Mouse (Mus musculus) frontal cortex, adult (tissue): ENCODE data around the gene Olfm2.
"Not testable (repeated sequence)": the region's sequence is repeated elsewhere in the genome, so short reads cannot be mapped to it uniquely, and the experiment has no call there.

Source experiments
- ATAC-seq: cut with Nextera tagmentation; 2 replicates; pipeline ENCODE4 v1.9.2; 2017; ENCODE audit warnings: mild to moderate bottlenecking, moderate library complexity, mixed read lengths; ENCODE audit not compliant: low TSS enrichment

Olfm2 gene

DNA sequence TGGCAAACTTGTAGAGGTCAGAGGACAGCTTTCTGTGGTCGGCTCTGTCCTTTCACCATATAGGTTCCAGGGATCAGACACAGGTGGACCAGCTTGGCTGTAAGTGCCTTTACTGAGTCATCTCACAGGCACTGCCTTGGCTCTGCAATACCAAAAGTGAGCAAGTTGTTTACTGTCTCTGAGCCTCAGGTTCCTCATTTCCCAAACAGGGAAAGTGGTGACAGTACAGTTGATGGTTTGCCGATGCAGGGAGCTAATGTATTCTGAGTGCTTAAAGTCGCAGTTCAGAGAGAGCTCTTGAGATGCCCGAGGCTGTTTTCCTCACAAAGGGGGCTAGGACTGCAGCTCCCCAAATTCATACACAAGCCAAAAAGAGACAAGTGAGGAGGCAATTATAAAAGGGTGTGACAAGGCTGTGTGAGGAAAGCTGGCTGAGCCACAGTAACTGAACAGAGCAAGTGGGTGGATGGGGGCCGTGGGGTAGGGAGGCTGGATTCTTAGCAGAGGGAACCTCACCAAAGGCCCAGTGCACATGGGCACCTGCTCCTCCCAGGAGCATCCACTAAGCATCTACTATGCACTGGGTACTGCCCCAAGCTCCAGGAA is 49.9 kb downstream of the Olfm2 start:
- ATAC-seq: peak; percentile 49

- ATAC-seq: peak; percentile 7; the same call in 1 of the 2 replicates
Observed at GRCm38 (mm10) chr9:20694721-20695235, 51.4 kb downstream of the Olfm2 start.

GRCm38 (mm10) chr9:20692863-20693262 is 53.3 kb downstream of the Olfm2 start:
- peak; percentile 35; the same call in 1 of the 2 replicates for ATAC-seq

DNA sequence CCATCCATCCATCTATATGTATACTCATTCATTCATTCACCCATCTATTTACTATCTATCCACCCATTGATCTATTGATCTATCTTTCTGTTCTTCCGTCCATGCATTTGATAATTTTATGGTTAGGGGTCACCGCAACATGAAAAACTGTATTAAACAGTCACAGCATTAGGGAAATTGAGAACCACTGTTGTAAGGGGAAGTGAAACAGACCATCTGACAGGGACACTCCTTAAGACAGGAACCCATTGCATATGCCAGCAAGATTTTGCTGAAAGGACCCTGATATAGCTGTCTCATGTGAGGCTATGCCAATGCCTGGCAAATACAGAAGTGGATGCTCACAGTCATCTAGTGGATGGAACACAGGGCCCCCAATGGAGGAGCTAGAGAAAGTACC is 55.7 kb downstream of the Olfm2 start:
- not testable (repeated sequence) for ATAC-seq

DNA sequence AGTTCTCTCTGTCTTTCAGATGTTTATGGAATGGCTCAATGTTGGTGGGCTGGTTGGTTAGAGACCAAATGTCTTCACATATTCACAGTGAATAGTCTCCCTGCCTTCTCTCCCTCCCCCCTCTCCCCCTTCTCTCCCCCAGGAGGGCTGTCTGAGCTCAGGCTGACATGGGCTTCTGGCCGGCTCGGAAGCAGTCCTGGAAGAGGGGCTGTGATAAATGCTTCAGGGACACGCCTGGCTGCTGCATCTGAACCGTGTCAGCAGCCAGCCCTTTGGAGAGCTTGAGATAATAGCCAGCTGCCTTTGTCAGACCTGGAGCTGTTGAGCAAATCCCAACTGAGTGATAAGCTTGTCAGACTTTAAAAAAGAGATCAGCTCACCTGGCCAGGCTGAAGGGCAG is 56.2 kb downstream of the Olfm2 start:
- ATAC-seq: no peak

DNA sequence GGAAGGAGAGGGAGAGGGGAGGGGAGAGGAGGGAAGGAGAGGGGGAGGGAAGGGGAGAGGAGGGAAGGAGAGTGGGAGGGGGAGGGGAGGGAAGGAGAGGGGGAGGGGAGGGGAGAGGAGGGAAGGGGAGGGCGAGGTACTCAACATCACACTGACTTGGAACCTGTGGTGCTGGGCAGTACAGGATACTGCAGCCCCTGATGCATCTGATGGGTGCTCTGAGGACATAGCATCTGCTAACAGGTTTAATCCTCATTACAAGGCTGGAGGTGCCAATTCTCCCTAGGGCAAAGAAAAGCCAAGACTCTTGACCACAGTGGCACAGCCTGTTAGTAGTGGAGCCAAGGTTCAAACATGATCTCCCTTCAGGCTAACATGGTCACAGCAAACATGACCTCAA is 56.7 kb downstream of the Olfm2 start:
- no peak for ATAC-seq

- ATAC-seq: peak; percentile 71
Observed at GRCm38 (mm10) chr9:20685081-20685861, 60.9 kb downstream of the Olfm2 start.

DNA sequence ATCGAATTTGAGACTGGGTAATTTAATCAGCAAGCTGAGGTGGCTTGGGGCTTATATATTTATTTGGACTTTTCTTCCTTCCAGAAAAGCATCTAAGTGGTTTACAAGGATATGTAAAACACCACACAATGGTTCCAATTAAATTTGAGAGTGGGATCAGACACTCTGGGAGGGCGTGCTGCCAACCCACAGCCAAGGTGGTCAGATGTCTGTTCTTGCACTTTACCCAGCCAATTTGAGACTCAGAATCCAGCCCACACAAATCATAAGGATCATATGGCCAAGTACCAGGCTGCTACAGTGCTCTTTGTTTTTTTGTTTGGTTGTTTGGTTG is 63.8 kb downstream of the Olfm2 start:
- ATAC-seq: no peak

DNA sequence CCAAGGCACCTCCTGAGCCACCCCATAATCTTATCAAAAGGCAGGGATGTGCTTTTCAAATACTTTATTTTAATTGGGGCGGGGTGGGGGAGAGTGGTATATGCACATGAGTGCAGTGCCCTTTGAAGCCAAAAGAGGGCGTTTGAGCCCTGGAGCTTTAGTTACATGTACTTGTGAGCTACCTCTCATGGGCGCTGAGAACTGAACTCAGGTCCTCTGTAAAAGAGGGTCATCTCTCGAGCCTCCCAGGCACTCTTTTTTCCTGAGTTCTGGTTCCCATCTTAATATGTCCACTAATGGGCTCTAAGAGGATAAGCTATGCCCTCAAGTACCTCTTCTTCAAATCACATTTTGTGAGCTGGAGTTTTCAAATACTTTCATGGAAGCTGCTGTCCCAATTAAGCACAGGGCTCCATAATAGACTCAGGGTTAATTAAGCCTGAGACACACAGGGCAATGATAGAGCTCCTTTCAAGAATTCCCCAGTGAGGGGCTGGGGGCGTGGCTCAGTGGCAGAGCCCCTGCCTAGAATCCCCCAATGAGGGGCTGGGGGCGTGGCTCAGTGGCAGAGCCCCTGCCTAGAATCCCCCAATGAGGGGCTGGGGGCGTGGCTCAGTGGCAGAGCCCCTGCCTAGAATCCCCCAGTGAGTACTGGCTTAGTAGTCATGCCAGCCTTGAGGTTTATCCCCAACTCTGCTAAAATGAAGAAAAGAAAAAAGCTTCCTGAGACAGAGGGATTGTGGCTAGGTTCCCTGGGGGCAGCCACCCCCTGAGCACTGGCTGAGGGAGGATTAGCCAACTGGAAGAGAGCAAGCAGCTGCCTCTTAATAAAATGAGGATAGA is 64.4 kb downstream of the Olfm2 start:
- ATAC-seq: no peak

DNA sequence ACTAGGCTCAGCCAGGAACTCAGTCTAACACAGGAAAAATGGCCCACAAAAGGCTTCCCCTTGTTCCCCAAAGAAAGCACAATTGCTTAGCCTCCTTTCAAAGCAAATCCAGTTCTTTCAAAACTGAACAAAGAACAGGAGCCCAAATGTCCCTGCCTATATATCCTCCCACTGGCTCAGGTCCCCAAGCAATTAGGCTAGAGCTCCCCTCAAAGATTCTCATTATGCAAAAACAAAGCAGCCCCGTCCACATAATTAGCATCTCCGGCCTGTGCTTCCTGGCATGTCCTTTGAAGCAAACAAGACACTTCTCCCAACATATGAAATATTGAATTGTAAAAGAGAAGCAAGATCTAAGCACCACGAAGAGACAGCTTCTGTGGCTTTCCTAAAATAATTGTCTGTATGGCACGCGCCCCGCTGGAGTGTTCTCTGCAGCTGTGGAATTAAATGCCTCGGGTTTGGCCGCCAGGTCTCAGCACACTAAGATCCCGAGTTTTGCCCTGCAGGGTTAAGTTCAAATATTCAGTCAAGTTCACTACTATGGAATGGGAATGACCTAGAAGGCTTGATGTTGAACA is 65.7 kb downstream of the Olfm2 start:
- ATAC-seq: no peak

- peak; percentile 62; the same call in 1 of the 2 replicates for ATAC-seq
Observed at GRCm38 (mm10) chr9:20677892-20678291, 68.3 kb downstream of the Olfm2 start.

DNA sequence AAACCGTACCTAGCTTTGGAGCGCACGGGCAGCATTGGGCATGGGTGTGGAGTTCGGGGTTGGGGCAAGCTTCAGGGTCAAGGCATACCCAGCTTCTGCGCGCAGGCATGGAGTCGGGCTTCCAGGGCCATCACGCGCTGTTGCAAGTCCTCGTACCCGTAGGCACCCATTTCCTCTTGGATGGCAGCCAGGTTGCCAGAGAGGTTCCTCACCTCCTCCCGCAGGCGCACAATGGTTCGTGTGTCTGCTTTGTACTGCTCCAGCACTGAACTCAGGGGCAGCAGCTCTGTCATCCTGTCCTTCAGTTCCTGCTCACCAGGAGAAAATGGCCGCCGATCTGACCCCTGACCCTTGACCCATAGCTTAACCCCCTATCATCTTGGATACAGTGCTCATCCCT is 74.1 kb downstream of the Olfm2 start:
- no peak for ATAC-seq

- no peak for ATAC-seq
Observed at GRCm38 (mm10) chr9:20668065-20668464, 78.1 kb downstream of the Olfm2 start.

- no peak for ATAC-seq
Observed at GRCm38 (mm10) chr9:20666510-20667034, 79.6 kb downstream of the Olfm2 start.

- no peak for ATAC-seq
Observed at GRCm38 (mm10) chr9:20665925-20666324, 80.2 kb downstream of the Olfm2 start.

- no peak for ATAC-seq
Observed at GRCm38 (mm10) chr9:20664982-20665637, 81.0 kb downstream of the Olfm2 start.

DNA sequence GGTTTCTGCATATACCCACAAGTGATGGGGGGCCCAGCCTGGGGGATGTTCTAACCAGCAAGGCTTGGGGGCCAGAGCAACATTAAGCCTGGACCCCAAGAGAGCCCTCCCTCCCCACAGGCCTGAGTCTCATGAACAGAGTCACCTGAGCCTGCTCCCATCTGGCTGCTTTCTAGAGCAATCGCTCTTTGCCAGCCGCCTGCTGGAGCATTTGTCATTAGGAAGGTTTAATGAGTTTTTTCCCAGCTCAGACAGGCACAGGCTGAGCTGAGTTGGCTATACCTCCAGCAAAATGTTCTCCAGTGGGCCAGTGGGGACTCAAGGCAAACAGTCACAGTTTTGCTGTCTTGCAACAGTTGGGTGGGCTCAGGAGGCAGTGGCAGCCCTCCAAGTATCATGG is 81.8 kb downstream of the Olfm2 start:
- ATAC-seq: peak; percentile 21

GRCm38 (mm10) chr9:20663956-20664355 is 82.2 kb downstream of the Olfm2 start:
- peak; percentile 55 for ATAC-seq

GRCm38 (mm10) chr9:20662874-20663273 is 83.3 kb downstream of the Olfm2 start:
- no peak for ATAC-seq

- peak; percentile 21 for ATAC-seq
Observed at GRCm38 (mm10) chr9:20662325-20662724, 83.8 kb downstream of the Olfm2 start.

DNA sequence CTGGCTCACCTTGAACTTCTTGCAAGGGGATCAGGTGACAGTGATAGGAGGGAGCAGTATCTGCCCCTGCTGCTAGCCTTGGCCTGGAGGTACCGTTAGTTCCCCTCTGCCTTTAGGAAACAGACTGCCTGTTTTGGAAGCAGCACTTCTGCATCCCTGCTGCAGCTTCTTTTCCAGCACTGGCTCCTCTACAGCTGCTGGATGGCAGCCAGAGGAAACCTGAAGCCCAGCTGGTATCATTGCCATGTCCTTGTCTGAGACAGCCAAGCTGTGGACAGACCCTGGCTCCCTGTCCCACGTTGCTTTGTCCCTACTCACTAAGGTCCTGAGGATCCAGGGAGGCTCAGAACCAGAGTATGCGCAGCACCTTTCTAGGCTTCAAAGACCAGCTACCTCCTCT is 88.6 kb downstream of the Olfm2 start:
- no peak for ATAC-seq
